Mouse (Mus musculus) thymus, adult 18-20 months (tissue): Measurements from ENCODE around the gene Pilrb2.

Experiments
- DNase-seq, 2 experiments: peaks; one replicate each; pipeline ENCODE4 v3.0.0; 2022; ENCODE audit warnings: mixed read lengths in 2 of 2

The Pilrb2 gene

GRCm38 (mm10) chr5:137831506-137831905 lies 40.1 kb downstream of the Pilrb2 start:
- DNase-seq = no peak

- no peak for DNase-seq
Observed at GRCm38 (mm10) chr5:137831106-137831505, 40.5 kb downstream of the Pilrb2 start.

- DNase-seq = no peak
Observed at GRCm38 (mm10) chr5:137830238-137830637, 41.4 kb downstream of the Pilrb2 start.

GRCm38 (mm10) chr5:137828694-137829093 lies 42.9 kb downstream of the Pilrb2 start:
- no peak for DNase-seq

- DNase-seq = no peak
Observed at GRCm38 (mm10) chr5:137826421-137826820, 45.2 kb downstream of the Pilrb2 start.

- DNase-seq = no peak
Observed at GRCm38 (mm10) chr5:137825971-137826370, 45.6 kb downstream of the Pilrb2 start.

GRCm38 (mm10) chr5:137825030-137825429 lies 46.6 kb downstream of the Pilrb2 start:
- no peak for DNase-seq

- DNase-seq = no peak
Observed at GRCm38 (mm10) chr5:137823455-137824045, 48.1 kb downstream of the Pilrb2 start.

GRCm38 (mm10) chr5:137822602-137823001 lies 49.0 kb downstream of the Pilrb2 start:
- DNase-seq = no peak

- no peak for DNase-seq
Observed at GRCm38 (mm10) chr5:137822126-137822525, 49.5 kb downstream of the Pilrb2 start.

- DNase-seq = no peak
Observed at GRCm38 (mm10) chr5:137817466-137818222, 54.0 kb downstream of the Pilrb2 start.
